Mouse (Mus musculus) small intestine, adult 2 months (tissue): Measurements from ENCODE around the gene Prcp. TPM values are rescaled to one million over a fixed set of nuclear protein-coding genes. Genes with fewer than 3 reads are reported as not detected.
"Not testable (repeated sequence)": the region's sequence is repeated elsewhere in the genome, so short reads cannot be mapped to it uniquely, and the experiment has no call there.

ENCODE experiments used
- H3K27ac ChIP-seq: fragments of 200-500 bp; 2 replicates; pipeline ENCODE4 v1.5.1; 2012; ENCODE audit warnings: low read depth, low read length, control low read depth, inconsistent platforms; ENCODE audit not compliant: insufficient read depth
- H3K27me3 ChIP-seq: fragments of 200-500 bp; 2 replicates; pipeline ENCODE4 v1.6.1; 2012; ENCODE audit warnings: mild to moderate bottlenecking, moderate library complexity, low read length, inconsistent platforms; ENCODE audit not compliant: control insufficient read depth, insufficient read depth
- H3K36me3 ChIP-seq: fragments of 200-500 bp; 2 replicates; pipeline ENCODE4 v1.6.1; 2012; ENCODE audit warnings: mild to moderate bottlenecking, low read length, control low read depth, inconsistent platforms; ENCODE audit not compliant: control insufficient read depth, insufficient read depth
- H3K4me1 ChIP-seq: fragments of 200-500 bp; 2 replicates; pipeline ENCODE4 v1.6.1; 2012; ENCODE audit warnings: low read length, inconsistent platforms, mixed read lengths; ENCODE audit not compliant: control insufficient read depth, insufficient read depth, insufficient read length
- H3K4me3 ChIP-seq: fragments of 200-500 bp; 2 replicates; pipeline ENCODE4 v1.5.1; 2012; ENCODE audit warnings: low read depth, mild to moderate bottlenecking, control low read depth, inconsistent platforms, low read length, moderate library complexity
- CTCF ChIP-seq: fragments of 200-500 bp; IDR thresholded peaks from 2 replicates; pipeline ENCODE4 v1.5.1; 2012; ENCODE audit warnings: low read depth, mild to moderate bottlenecking, control low read depth, inconsistent platforms, low read length, moderate library complexity, mixed read lengths; ENCODE audit not compliant: insufficient replicate concordance, insufficient read length; ENCODE audit errors: extremely low read depth
- POLR2A ChIP-seq: fragments of 200-500 bp; IDR thresholded peaks from 2 replicates; pipeline ENCODE4 v1.6.1; 2012; ENCODE audit warnings: low read depth, mild to moderate bottlenecking, control low read depth, inconsistent platforms, low read length, moderate library complexity
- WGBS: fragments of 180-500 bp; shearing (Covaris S2); methylation state at CpG from one replicate; pipeline ENCODE4 v1.1.7; 2018; 5-methylcytosine and 5-hydroxymethylcytosine counted together
- polyA plus RNA-seq: library from polyadenylated mRNA; depleted of rRNA; stranded (reverse); fragments of >200 nt; gene quantifications from 2 replicates; pipeline ENCODE4 v1.2.3, GENCODE M21; 2012

Gene Prcp
- polyA plus RNA-seq, 1 experiment, result 9.1 TPM

GRCm38 (mm10) chr7:92890211-92890610, 15.9 kb downstream of the Prcp start:
- Histone ChIP-seq H3K27ac (no peak overlapping the region), H3K36me3 (no peaks in the 10 kb centered on the region), H3K4me3 (no peak overlapping the region), H3K27me3 (no peaks in the 10 kb centered on the region), H3K4me1 (no peaks in the 10 kb centered on the region)
- TF ChIP-seq POLR2A (no peak), CTCF (no peak)
- WGBS, result 44% methylated on average over 1 of the region's 1 CpGs

DNA sequence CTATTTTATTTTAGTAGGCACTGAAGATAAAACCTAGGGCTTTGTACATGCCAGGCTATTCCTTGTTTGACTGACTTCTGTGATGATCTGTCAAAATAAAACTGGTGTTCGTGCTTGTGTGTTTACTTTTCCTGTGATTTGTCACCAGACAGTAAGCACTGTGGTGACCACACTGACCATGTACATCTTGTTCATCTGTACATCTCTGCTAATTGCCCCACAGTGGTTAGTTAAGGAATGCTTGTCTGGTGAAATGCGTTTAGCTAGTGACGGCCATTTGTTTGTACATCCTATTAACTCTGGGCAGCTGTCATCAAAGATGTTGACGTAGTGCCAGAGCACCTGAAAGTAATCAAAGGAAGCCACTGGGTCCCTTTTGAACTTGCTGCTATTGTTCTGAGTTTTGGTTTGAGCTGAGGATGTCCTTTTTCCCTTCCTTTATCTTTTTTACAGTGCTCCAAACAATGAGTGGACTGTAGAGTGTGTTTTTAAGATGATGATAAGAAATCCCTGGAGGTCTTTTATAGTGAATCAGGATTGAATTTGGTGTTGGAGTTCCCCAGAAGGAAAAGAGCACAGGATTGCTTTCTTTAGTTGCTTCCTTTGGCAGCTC, 16.5 kb downstream of the Prcp start:
- TF ChIP-seq CTCF (no peak), POLR2A (no peak)
- Histone ChIP-seq H3K27ac (no peak overlapping the region), H3K27me3 (no peaks in the 10 kb centered on the region), H3K4me1 (no peaks in the 10 kb centered on the region), H3K4me3 (no peak overlapping the region), H3K36me3 (no peaks in the 10 kb centered on the region)
- WGBS, result 20% methylated on average over 4 of the region's 4 CpGs

GRCm38 (mm10) chr7:92893478-92893877, 19.2 kb downstream of the Prcp start:
- no peak for TF ChIP-seq CTCF
- TF ChIP-seq POLR2A, result no peak
- Histone ChIP-seq H3K4me1 (no peaks in the 10 kb centered on the region), H3K27me3 (no peaks in the 10 kb centered on the region), H3K27ac (no peak overlapping the region), H3K36me3 (no peaks in the 10 kb centered on the region), H3K4me3 (no peak overlapping the region)
- 18% methylated on average over 3 of the region's 3 CpGs for WGBS

- Histone ChIP-seq H3K27me3 (no peaks in the 10 kb centered on the region), H3K4me1 (no peaks in the 10 kb centered on the region), H3K27ac (no peak overlapping the region), H3K4me3 (no peak overlapping the region), H3K36me3 (no peaks in the 10 kb centered on the region)
- TF ChIP-seq CTCF, result no peak
- no peak for TF ChIP-seq POLR2A
- WGBS, result 76% methylated on average over 5 of the region's 5 CpGs
Measured at GRCm38 (mm10) chr7:92896036-92896435, 21.8 kb downstream of the Prcp start.

DNA sequence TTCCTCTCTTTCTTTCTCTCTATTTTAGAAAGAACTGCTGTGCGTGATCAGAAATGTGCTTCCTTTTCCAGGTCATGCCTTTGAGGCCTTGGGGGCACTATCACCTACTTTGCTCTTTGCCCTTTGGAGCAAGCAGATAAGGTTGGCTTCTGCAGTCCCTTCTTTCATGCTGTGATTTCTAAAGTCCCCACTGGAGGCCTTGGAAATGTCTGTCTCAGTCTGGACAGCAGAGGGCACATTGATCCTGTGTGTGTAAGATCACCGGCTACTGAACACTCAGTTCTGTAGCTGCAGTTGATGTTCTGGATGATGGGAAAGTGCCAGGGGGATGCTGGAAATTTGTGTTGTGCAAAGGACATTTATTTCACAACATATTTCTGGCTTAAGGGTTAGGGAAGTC, 22.8 kb downstream of the Prcp start:
- H3K27me3 ChIP-seq, result no peaks in the 10 kb centered on the region
- no peaks in the 10 kb centered on the region for H3K36me3 ChIP-seq
- TF ChIP-seq POLR2A, result no peak
- TF ChIP-seq CTCF, result no peak
- H3K4me1 ChIP-seq, result no peaks in the 10 kb centered on the region
- no peak overlapping the region for H3K27ac ChIP-seq
- no peak overlapping the region for H3K4me3 ChIP-seq
- 33% methylated on average over 2 of the region's 2 CpGs for WGBS

GRCm38 (mm10) chr7:92903360-92904038, 29.2 kb downstream of the Prcp start:
- Histone ChIP-seq H3K27ac (no peak overlapping the region), H3K4me1 (no peaks in the 10 kb centered on the region), H3K4me3 (no peak overlapping the region), H3K27me3 (no peaks in the 10 kb centered on the region), H3K36me3 (no peaks in the 10 kb centered on the region)
- TF ChIP-seq POLR2A (no peak), CTCF (peak; percentile 89; the same call in 1 of the 2 replicates)
- 40% methylated on average over 7 of the region's 7 CpGs for WGBS

DNA sequence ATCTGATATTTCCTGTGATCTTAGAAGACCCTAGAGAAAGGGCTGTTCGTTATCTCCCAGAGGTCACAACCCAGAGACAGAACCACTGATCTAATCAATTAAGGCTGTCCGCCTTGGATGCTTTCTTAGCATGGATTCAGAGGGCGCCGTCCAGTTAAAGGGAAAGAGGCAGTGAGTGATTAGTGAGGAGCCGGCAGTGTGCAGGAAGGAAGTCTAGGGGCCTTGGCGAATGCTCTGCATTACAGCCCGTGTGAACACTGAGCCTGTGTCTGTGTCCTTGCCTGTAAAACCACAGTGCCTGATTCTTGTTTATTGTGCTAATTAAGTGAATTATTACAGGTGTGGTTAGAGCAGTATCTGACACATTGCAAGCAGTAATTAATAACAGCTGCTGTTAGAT, 30.0 kb downstream of the Prcp start:
- H3K4me3 ChIP-seq, H3K36me3 ChIP-seq, H3K27ac ChIP-seq, H3K27me3 ChIP-seq, H3K4me1 ChIP-seq: not testable (repeated sequence)
- 54% methylated on average over 7 of the region's 7 CpGs for WGBS
